Mouse (Mus musculus): ENCODE results near the gene Slc25a13. TPM values are rescaled to one million over a fixed set of nuclear protein-coding genes. Genes with fewer than 3 reads are reported as not detected.

Gene Slc25a13
- polyA plus RNA-seq, 1 experiment: 3.2 TPM

DNA sequence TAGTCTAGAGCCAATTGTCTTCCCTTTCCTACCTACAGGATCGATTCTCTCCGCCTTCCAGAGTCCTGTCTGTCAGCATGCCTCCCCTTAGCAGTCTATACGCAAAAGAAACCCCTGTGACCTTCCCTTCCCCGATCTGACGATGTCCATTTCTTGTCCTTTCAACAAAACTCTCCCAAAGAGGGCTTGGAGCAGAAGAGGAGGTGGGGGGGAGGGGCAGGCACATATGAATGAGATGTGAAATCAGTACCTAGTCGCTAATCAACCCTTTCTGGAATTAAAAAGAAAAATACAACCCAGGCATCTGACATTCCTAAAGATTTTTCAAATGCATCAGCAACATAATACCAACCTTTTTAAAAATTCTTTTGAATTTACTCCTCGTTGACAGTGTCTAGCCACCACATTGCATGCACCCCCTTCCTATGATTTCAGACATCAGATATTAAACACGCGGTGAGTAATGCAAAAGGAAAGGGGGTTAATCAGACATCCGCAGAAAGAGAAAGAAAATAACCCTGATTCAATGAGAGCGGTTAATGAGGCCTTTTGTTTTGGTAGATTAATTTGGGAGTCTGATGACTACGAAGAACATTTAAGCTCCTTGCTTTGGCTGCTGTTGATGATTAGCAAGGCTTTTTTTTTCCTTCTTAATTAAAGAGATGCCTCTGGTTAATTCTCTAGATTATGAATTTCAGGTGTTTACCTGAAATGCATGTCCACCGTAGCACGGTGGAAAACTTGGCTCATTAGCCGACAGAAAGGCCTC lies 43.6 kb downstream of the Slc25a13 start:
- Histone ChIP-seq H3K36me3 (ENCODE audit: control insufficient read depth, insufficient read depth, low read length) (no peaks in the 10 kb centered on the region), H3K4me3 (ENCODE audit: low read depth, low read length) (no peak overlapping the region), H3K27ac (ENCODE audit: insufficient read depth, low read depth, low read length) (no peak overlapping the region), H3K4me1 (ENCODE audit: control insufficient read depth, insufficient read depth, insufficient read length, low read length) (no peaks in the 10 kb centered on the region), H3K27me3 (ENCODE audit: control insufficient read depth, insufficient read depth, low read length) (no peaks in the 10 kb centered on the region)
- TF ChIP-seq POLR2A (IDR thresholded peaks at IDR 0.05; ENCODE audit: low read depth, low read length) (no peak), CTCF (IDR thresholded peaks at IDR 0.05; ENCODE audit: extremely low read depth, insufficient read length, insufficient replicate concordance, low read depth, low read length) (no peak)
- WGBS: 85% methylated on average over 15 of the region's 15 CpGs

DNA sequence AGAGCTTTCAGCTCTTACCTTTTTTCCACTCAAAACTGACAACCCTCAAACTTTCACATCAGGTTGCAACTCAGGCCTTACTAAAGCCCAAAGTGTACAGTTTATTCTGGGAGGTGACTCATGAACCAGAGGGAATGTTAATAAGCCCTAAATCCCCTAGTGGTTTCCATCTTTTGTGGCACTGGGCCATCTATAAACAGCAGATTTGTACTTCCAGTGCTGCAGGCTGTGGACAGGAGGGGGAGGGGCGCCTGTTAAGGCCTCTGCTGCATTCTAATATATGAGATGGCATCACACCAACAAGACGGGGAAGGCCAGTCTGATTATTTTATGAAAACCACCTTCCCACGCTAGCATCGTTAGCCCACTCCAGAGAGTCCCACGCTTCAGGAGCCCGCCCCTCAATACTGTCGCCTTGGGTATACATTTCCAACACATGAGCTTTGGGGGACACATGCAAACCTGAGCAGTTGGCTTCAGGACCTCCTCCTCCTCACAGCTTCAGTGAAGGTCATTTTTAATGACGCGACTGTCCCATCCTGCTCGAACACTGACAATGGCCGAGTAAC lies 48.3 kb downstream of the Slc25a13 start:
- WGBS: 87% methylated on average over 11 of the region's 11 CpGs
- TF ChIP-seq POLR2A (IDR thresholded peaks at IDR 0.05; ENCODE audit: low read depth, low read length): no peak
- no peak for TF ChIP-seq CTCF (IDR thresholded peaks at IDR 0.05; ENCODE audit: extremely low read depth, insufficient read length, insufficient replicate concordance, low read depth, low read length)
- Histone ChIP-seq H3K27me3 (ENCODE audit: control insufficient read depth, insufficient read depth, low read length) (no peaks in the 10 kb centered on the region), H3K4me1 (ENCODE audit: control insufficient read depth, insufficient read depth, insufficient read length, low read length) (no peaks in the 10 kb centered on the region), H3K36me3 (ENCODE audit: control insufficient read depth, insufficient read depth, low read length) (no peaks in the 10 kb centered on the region), H3K4me3 (ENCODE audit: low read depth, low read length) (no peak overlapping the region), H3K27ac (ENCODE audit: insufficient read depth, low read depth, low read length) (no peak overlapping the region)

DNA sequence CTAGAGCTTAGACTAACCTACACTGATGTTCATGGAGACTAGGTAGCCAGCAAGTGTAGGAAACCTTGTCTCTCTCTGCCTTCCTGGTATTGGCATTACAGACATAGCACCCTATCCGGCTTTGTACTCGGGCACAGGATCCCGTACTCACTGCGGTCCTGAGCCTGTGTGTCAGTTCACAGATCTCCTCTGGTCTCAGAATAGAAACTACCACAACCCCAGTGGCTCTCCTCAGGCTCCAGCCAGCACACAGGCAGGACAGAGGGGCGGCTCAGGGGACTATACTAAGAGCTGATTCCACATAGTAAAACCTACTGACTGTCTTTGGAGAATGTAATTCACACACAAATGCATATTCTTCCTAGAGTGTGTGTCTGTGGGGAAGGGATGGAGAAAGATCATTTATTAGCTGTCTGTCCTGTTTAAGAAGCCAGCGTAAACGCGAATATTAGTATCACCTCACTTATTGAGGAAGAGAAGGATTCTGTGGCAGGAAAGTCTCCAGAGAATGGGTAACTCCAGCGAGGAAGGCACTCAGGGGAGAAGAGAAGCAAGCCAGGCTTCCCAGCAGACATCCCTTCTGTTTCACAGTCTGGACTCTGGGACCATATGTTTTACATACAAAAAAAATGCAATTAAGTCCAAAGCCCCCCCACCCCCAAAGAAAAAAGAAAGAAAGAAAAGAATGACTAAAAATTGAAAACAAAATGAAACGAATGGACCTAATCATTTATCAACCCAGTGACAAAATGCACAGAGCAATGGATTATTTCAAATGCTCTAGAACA lies 49.4 kb downstream of the Slc25a13 start:
- no peaks in the 10 kb centered on the region for H3K27me3 ChIP-seq (ENCODE audit: control insufficient read depth, insufficient read depth, low read length)
- WGBS: 97% methylated on average over 10 of the region's 10 CpGs
- TF ChIP-seq POLR2A (IDR thresholded peaks at IDR 0.05; ENCODE audit: low read depth, low read length): no peak
- H3K4me3 ChIP-seq (ENCODE audit: low read depth, low read length): no peak overlapping the region
- H3K4me1 ChIP-seq (ENCODE audit: control insufficient read depth, insufficient read depth, insufficient read length, low read length): no peaks in the 10 kb centered on the region
- no peak overlapping the region for H3K27ac ChIP-seq (ENCODE audit: insufficient read depth, low read depth, low read length)
- H3K36me3 ChIP-seq (ENCODE audit: control insufficient read depth, insufficient read depth, low read length): no peaks in the 10 kb centered on the region

DNA sequence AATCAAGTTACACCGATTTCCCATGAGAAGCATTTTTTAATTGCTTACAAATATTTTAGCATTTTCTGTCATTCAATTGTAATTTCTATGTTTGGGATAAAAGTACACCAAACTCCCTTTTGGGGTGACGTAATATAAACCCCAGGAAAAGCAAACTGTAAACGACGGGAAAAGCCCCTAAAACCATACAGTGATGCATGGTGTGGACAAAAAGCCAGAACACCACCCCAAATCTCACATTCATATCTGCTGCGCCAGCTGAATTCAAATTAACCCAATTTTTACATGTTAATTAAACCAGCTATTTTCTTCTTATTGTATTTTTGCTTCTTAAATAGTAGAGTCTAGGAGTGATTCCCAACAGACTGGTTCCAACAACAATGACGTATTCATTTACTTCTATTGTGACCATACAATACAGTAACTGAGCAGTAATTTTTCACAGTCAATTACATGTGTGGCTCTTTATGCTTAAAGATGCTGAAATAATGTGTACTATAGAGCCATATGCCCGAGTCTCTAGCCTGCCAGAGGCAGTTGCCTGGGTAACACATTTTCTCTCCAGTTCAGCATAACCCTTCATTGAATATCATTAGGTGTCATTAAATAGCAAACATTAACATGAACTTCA lies 53.9 kb downstream of the Slc25a13 start:
- H3K27ac ChIP-seq (ENCODE audit: insufficient read depth, low read depth, low read length): no peak overlapping the region
- WGBS: 91% methylated on average over 7 of the region's 7 CpGs
- no peaks in the 10 kb centered on the region for H3K4me1 ChIP-seq (ENCODE audit: control insufficient read depth, insufficient read depth, insufficient read length, low read length)
- H3K4me3 ChIP-seq (ENCODE audit: low read depth, low read length): no peak overlapping the region
- no peaks in the 10 kb centered on the region for H3K27me3 ChIP-seq (ENCODE audit: control insufficient read depth, insufficient read depth, low read length)
- TF ChIP-seq POLR2A (IDR thresholded peaks at IDR 0.05; ENCODE audit: low read depth, low read length): no peak
- TF ChIP-seq CTCF (IDR thresholded peaks at IDR 0.05; ENCODE audit: extremely low read depth, insufficient read length, insufficient replicate concordance, low read depth, low read length): no peak
- H3K36me3 ChIP-seq (ENCODE audit: control insufficient read depth, insufficient read depth, low read length): no peaks in the 10 kb centered on the region

DNA sequence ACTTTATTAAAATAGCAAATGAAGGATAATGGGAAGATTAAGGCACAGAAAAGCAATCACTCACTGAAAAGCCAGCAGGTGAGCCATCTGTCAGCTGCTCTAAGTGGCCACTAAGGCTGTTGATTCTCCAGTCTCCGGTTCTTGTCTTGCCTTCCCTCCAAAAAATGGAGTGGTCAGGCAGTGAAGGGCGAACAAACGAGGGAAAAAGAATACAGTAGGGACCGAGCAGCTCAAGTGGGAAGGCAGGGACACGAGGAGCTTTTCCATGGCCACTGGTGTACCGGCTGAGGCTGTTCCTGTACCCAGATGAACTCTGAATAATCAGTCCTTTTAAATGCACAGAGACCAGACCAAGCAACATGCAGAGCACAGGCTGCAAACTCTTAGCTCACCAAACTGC lies 54.8 kb downstream of the Slc25a13 start:
- 87% methylated on average over 6 of the region's 6 CpGs for WGBS
- H3K27me3 ChIP-seq (ENCODE audit: control insufficient read depth, insufficient read depth, low read length): no peaks in the 10 kb centered on the region
- no peak for TF ChIP-seq CTCF (IDR thresholded peaks at IDR 0.05; ENCODE audit: extremely low read depth, insufficient read length, insufficient replicate concordance, low read depth, low read length)
- TF ChIP-seq POLR2A (IDR thresholded peaks at IDR 0.05; ENCODE audit: low read depth, low read length): no peak
- no peak overlapping the region for H3K4me3 ChIP-seq (ENCODE audit: low read depth, low read length)
- H3K36me3 ChIP-seq (ENCODE audit: control insufficient read depth, insufficient read depth, low read length): no peaks in the 10 kb centered on the region
- H3K27ac ChIP-seq (ENCODE audit: insufficient read depth, low read depth, low read length): no peak overlapping the region
- no peaks in the 10 kb centered on the region for H3K4me1 ChIP-seq (ENCODE audit: control insufficient read depth, insufficient read depth, insufficient read length, low read length)

DNA sequence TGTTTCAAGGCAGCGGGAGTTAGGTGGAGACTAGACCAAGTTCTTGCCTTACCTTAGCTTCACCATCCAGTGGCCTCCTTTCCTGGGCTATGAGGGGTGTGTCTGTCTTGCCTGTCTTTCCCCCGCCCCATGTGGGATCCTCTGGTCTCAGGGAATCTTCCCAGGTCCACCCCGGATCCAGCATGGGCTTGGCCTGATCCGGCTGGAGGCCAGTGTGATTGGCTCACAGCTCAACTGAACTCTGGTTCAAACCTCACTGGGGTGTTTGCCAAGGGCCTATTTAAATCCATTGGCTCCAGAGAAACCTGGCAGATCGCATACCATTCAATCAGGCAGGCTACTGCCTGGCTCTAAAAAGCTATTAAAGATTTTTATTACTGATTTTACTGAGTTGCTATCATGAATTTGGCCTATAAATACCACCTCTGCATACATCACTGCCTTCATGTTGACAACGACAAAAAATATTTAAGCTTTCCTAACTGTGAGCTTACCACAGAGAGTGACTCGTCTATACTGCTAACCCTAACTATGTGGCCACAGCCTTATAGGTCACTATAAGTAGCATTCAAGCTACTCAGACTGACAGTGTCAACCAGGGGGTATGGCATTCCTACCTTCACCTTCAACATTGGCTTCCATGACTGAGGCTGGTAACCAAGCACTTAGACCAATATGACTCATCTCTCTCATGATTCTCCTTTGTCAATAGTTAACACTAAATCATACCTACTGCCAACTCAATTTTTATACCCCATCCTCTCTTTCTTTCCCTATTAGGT lies 56.1 kb downstream of the Slc25a13 start:
- TF ChIP-seq POLR2A (IDR thresholded peaks at IDR 0.05; ENCODE audit: low read depth, low read length): no peak
- TF ChIP-seq CTCF (IDR thresholded peaks at IDR 0.05; ENCODE audit: extremely low read depth, insufficient read length, insufficient replicate concordance, low read depth, low read length): no peak
- no peak overlapping the region for H3K4me3 ChIP-seq (ENCODE audit: low read depth, low read length)
- no peak overlapping the region for H3K27ac ChIP-seq (ENCODE audit: insufficient read depth, low read depth, low read length)
- no peaks in the 10 kb centered on the region for H3K36me3 ChIP-seq (ENCODE audit: control insufficient read depth, insufficient read depth, low read length)
- H3K27me3 ChIP-seq (ENCODE audit: control insufficient read depth, insufficient read depth, low read length): no peaks in the 10 kb centered on the region
- 58% methylated on average over 7 of the region's 7 CpGs for WGBS
- H3K4me1 ChIP-seq (ENCODE audit: control insufficient read depth, insufficient read depth, insufficient read length, low read length): no peaks in the 10 kb centered on the region

All from small intestine, adult 2 months (tissue).